Mouse (Mus musculus): ENCODE data around the gene Trim59.
A peak's percentile ranks its signal among the peaks of the same experiment; 100 is the strongest.

Trim59 gene

GRCm38 (mm10) chr3:69005338-69006245, 39.0 kb downstream of the Trim59 start:
- DNase-seq (ENCODE audit: low read depth, low spot score), result peak; percentile 30

GRCm38 (mm10) chr3:69004437-69005337, 39.9 kb downstream of the Trim59 start, which contains the start of the genes Ift80 and Smc4:
Ift80 (minus strand) TSS chr3:69004570.
Smc4 (plus strand) TSS chr3:69004738.
- peak; percentile 95 for DNase-seq (ENCODE audit: low read depth, low spot score)

- DNase-seq (ENCODE audit: low read depth, low spot score), result no peak
Measured at GRCm38 (mm10) chr3:69004055-69004436, 40.5 kb downstream of the Trim59 start.

- DNase-seq (ENCODE audit: low read depth, low spot score), result no peak
Measured at GRCm38 (mm10) chr3:69002781-69003180, 41.8 kb downstream of the Trim59 start.

- DNase-seq (ENCODE audit: low read depth, low spot score), result no peak
Measured at GRCm38 (mm10) chr3:68986550-68986949, 58.0 kb downstream of the Trim59 start.
